Mouse (Mus musculus): ENCODE measurements around the gene Maged1. TPM values are rescaled to one million over a fixed set of nuclear protein-coding genes. Genes with fewer than 3 reads are reported as not detected.
A peak's percentile ranks its signal among the peaks of the same experiment; 100 is the strongest.
"Not testable (repeated sequence)": the region's sequence is repeated elsewhere in the genome, so short reads cannot be mapped to it uniquely, and the experiment has no call there.

Maged1 gene
- polyA plus RNA-seq, 1 experiment from 2014 or later = 1,148 TPM

DNA sequence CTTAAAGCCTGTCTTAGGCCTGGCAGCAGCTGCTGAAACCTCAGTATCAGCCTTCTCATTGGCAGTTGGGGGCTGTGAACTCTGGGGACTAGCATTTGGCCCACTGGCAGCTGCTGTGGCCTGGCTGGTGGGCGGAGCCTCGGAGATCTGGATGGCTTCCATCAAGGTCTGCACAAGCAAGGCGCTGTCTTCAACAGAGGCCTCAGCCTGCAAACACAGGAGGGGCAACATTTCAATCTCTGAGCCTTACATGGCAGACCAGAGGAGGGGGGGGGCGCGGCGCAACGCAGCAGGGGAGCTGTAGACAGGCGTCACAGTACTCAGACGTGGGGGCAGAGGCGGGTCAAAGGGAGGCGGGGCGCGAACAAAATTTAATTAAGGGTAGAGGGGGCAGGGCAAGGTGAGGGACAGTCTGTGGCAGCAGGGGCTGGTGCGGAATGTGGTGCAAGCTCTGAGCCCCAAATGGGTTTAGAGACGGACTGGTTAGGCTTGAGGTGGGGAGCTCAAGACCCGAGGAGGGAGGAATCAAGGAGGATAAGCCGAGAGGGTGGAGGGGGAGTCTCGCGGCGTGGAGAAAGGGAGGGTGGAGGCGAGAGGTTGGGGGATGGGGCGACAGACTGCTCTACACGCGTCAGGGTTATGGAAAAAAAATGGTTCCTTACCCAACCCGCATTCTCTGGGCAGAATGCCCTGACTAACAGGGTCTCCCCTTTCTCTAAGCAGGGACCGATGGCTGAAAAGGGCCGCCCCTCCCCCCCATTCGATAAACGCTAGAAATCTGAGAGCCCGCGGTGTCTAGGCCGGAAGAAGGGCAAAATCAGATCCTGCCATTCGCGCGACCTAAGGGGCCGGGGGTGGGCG lies 1.4 kb downstream of the Maged1 start:
- no peaks in the 10 kb centered on the region for H3K9me3 ChIP-seq (ENCODE audit: control insufficient read depth, low read length)
- H3K27me3 ChIP-seq (ENCODE audit: control insufficient read depth, insufficient read depth, low read length) = no peaks in the 10 kb centered on the region
- 13% methylated on average over 34 of the region's 37 CpGs for WGBS
- peaks cover 18% of the 10 kb centered on the region for H3K4me1 ChIP-seq (ENCODE audit: control insufficient read depth, insufficient read depth, low read length)
- peak overlapping the region; percentile 55 for H3K4me3 ChIP-seq (ENCODE audit: low read depth, low read length)
- H3K4me2 ChIP-seq (ENCODE audit: low read depth, low read length) = peak overlapping the region; percentile 55
- peaks cover 23% of the 10 kb centered on the region for H3K36me3 ChIP-seq (ENCODE audit: control insufficient read depth, insufficient read depth, low read length)
- peak; percentile 28 for ATAC-seq (ENCODE audit: low read depth)
- peak overlapping the region; percentile 87 for H3K27ac ChIP-seq (ENCODE audit: low read depth, low read length)
- H3K9ac ChIP-seq (replicated peaks; ENCODE audit: low read depth, low read length) = peak overlapping the region; percentile 79

DNA sequence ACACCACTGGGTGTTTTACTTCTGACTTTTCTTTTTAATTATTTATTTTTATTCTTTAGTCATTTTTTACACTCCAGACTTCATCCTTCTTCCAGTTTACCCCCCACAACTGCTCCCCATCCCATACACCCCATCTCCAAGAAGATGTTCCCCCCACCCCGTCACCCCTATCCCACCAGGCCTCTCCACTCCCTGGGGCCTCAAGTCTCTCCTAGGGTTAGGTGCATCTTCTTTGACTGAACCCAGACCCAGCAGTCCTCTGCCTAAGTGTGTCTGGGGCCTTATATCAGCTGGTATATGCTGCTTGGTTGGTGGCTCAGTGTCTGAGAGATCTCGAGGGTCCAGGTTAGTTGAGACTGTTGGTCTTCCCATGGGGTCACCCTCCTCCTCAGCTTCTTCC lies 7.6 kb downstream of the Maged1 start:
- Histone ChIP-seq H3K27ac (ENCODE audit: low read depth, low read length) (no peak overlapping the region), H3K9me3 (ENCODE audit: control insufficient read depth, low read length) (no peaks in the 10 kb centered on the region), H3K4me1 (ENCODE audit: control insufficient read depth, insufficient read depth, low read length) (peaks cover 5% of the 10 kb centered on the region; the same call in 1 of the 2 replicates), H3K9ac (replicated peaks; ENCODE audit: low read depth, low read length) (no peak overlapping the region), H3K4me2 (ENCODE audit: low read depth, low read length) (no peak overlapping the region), H3K27me3 (ENCODE audit: control insufficient read depth, insufficient read depth, low read length) (no peaks in the 10 kb centered on the region), H3K4me3 (ENCODE audit: low read depth, low read length) (no peak overlapping the region), H3K36me3 (ENCODE audit: control insufficient read depth, insufficient read depth, low read length) (peaks cover 23% of the 10 kb centered on the region)
- ATAC-seq (ENCODE audit: low read depth) = no peak
- WGBS = 77% methylated on average over 2 of the region's 2 CpGs

DNA sequence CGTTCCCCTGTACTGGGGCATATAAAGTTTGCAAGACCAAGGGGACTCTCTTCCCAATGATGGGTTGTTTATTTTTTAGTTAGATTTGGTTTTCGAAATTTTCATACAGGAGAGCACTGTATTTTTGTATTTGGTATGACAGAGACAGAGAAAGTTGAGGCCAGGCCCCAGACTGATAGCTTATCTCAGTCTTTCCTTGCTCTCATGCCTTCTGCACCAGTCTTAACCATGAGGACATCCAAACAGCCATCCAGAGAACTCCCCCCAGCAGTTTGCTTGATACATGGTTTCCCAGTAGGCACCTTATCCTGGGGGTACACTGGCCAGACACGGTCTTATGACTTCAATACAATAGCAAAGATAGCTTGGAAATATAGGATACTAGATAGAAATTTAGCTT lies 11.6 kb downstream of the Maged1 start:
- Histone ChIP-seq H3K9ac (replicated peaks; ENCODE audit: low read depth, low read length) (no peak overlapping the region), H3K9me3 (ENCODE audit: control insufficient read depth, low read length) (no peaks in the 10 kb centered on the region), H3K27ac (ENCODE audit: low read depth, low read length) (no peak overlapping the region), H3K4me1 (ENCODE audit: control insufficient read depth, insufficient read depth, low read length) (no peaks in the 10 kb centered on the region), H3K27me3 (ENCODE audit: control insufficient read depth, insufficient read depth, low read length) (no peaks in the 10 kb centered on the region), H3K4me3 (ENCODE audit: low read depth, low read length) (no peak overlapping the region), H3K4me2 (ENCODE audit: low read depth, low read length) (no peak overlapping the region), H3K36me3 (ENCODE audit: control insufficient read depth, insufficient read depth, low read length) (no peaks in the 10 kb centered on the region)
- WGBS = 88% methylated on average over 3 of the region's 3 CpGs
- no peak for ATAC-seq (ENCODE audit: low read depth)

DNA sequence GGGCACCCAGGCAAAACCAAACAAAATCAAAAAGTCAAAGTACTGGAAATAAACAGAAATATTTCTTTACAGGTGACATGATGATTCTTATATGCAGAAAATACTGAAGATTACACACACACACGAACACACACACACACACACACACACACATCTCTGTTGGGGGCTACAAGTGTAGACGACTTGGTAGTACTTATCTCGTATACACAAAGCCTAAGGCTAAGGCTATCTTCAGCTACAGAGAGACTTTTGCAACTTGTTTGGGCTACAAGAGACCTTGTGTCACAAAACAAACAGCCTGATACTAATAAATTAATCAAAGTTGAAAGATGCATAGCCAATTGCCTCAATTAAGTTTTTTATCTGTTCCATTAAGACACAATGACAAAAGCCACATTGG lies 19.8 kb downstream of the Maged1 start:
- no peak overlapping the region for H3K4me2 ChIP-seq (ENCODE audit: low read depth, low read length)
- H3K9ac ChIP-seq (replicated peaks; ENCODE audit: low read depth, low read length) = no peak overlapping the region
- no peak overlapping the region for H3K27ac ChIP-seq (ENCODE audit: low read depth, low read length)
- no peak for ATAC-seq (ENCODE audit: low read depth)
- 85% methylated on average over 3 of the region's 3 CpGs for WGBS
- H3K4me3 ChIP-seq (ENCODE audit: low read depth, low read length) = no peak overlapping the region
- no peaks in the 10 kb centered on the region for H3K9me3 ChIP-seq (ENCODE audit: control insufficient read depth, low read length)
- no peaks in the 10 kb centered on the region for H3K36me3 ChIP-seq (ENCODE audit: control insufficient read depth, insufficient read depth, low read length)
- no peaks in the 10 kb centered on the region for H3K4me1 ChIP-seq (ENCODE audit: control insufficient read depth, insufficient read depth, low read length)
- no peaks in the 10 kb centered on the region for H3K27me3 ChIP-seq (ENCODE audit: control insufficient read depth, insufficient read depth, low read length)

DNA sequence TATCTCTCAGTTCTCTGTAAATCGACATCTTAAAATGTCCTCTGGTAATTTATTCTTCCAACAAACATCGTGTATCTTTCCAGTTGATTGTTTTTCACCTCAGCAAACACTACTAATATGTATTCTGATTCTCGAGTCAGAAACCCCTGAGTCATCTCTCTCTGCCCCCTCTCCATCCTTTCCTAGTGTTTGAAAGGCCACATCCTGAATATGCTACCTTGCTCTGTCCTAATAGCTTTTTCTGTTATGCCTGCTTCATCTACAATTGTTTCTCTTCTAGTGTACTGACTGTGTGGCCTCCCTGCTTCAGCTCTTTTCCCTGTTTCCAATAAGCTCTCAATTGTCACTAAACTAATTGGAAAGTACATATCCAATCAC lies 33.5 kb downstream of the Maged1 start:
- no peaks in the 10 kb centered on the region for H3K36me3 ChIP-seq (ENCODE audit: control insufficient read depth, insufficient read depth, low read length)
- 46% methylated on average over 3 of the region's 3 CpGs for WGBS
- H3K4me2 ChIP-seq (ENCODE audit: low read depth, low read length) = no peak overlapping the region
- peak overlapping the region; percentile 24 for H3K27ac ChIP-seq (ENCODE audit: low read depth, low read length)
- 0 out of 2 replicates have a peak, but pooled peaks cover 2% of the 10 kb centered on the region for H3K4me1 ChIP-seq (ENCODE audit: control insufficient read depth, insufficient read depth, low read length)
- H3K4me3 ChIP-seq (ENCODE audit: low read depth, low read length) = no peak overlapping the region
- H3K9ac ChIP-seq (replicated peaks; ENCODE audit: low read depth, low read length) = no peak overlapping the region
- no peaks in the 10 kb centered on the region for H3K9me3 ChIP-seq (ENCODE audit: control insufficient read depth, low read length)
- peak; percentile 44; the same call in 1 of the 2 replicates for ATAC-seq (ENCODE audit: low read depth)
- H3K27me3 ChIP-seq (ENCODE audit: control insufficient read depth, insufficient read depth, low read length) = no peaks in the 10 kb centered on the region

DNA sequence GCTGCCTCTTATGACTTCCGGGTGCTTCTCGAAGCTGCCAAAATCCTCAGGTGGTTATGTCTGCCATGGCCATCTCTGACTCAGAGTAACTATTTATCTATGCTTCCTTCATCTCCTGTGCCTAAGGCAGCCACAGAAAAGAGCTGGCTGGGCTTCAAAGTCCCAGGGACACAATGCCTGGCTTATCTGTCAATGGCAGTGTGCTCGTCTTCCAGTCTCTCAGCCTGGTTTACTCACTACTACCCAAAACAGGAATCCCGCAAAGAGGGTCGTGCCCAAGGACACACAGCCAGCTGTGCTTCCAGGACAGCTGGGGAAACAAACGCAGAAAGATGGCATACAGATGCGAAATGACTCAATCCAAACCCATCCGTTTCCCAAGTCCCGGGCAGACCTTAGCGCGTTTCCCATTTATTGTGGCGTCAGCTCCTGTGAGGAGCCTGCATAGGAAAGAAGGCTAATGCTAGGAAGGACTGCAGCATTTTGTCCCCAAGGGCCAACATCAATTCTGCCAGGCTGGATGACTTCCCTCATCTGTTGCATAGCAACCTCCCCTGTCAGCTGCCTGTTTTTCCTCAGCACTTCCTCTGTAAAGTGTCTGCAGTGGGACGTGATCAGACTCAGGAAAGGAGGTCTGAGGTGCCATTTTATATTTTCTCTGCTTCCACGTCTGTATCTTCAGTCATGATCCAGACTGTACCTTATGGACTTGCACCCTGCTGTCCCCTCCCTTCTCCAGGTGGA lies 34.1 kb downstream of the Maged1 start:
- not testable (repeated sequence) for H3K4me2 ChIP-seq (ENCODE audit: low read depth, low read length); H3K36me3 ChIP-seq (ENCODE audit: control insufficient read depth, insufficient read depth, low read length); H3K9me3 ChIP-seq (ENCODE audit: control insufficient read depth, low read length); H3K27me3 ChIP-seq (ENCODE audit: control insufficient read depth, insufficient read depth, low read length); H3K4me1 ChIP-seq (ENCODE audit: control insufficient read depth, insufficient read depth, low read length); H3K4me3 ChIP-seq (ENCODE audit: low read depth, low read length); H3K9ac ChIP-seq (replicated peaks; ENCODE audit: low read depth, low read length)
- H3K27ac ChIP-seq (ENCODE audit: low read depth, low read length) = peak overlapping the region; percentile 65
- WGBS = 26% methylated on average over 6 of the region's 14 CpGs
- ATAC-seq (ENCODE audit: low read depth) = peak; percentile 94

DNA sequence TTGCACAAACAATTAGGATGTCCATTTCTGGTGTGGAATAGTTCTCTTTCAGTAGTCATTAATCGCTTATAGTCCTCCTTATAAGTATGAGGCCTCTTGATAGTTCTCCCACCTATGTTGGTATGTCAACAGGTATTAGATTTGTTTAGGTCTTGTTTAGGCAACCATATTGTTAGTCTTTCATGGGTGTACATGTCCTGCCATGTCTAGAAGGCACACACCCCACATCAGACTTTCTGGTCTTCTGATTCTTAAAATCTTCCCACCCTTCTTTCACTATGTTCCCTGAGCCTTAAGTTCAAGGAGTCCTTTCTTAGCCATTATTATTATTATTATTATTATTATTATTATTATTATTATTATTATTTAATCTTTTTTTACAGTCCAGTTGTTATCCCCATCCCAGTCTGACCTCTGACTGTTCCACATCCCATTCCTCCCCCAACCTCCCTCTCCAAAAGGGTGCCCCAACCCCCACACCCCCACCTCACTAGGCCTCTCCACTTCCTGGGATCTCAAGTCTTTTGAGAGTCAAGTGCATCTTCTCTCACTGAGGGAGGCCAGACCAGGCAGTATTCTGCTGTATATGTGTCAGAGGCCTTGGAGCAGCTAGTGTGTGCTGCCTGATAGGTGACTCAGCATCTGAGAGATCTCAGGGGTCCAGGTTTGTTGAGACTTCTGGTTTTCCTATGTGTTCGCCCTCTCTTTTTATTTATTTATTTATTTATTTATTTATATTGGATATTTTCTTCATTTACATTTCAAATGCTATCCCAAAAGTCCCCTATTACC lies 55.7 kb downstream of the Maged1 start:
- 92% methylated on average over 2 of the region's 2 CpGs for WGBS
- no peak overlapping the region for H3K4me2 ChIP-seq (ENCODE audit: low read depth, low read length)
- H3K9ac ChIP-seq (replicated peaks; ENCODE audit: low read depth, low read length) = no peak overlapping the region
- H3K36me3 ChIP-seq (ENCODE audit: control insufficient read depth, insufficient read depth, low read length) = no peaks in the 10 kb centered on the region
- no peaks in the 10 kb centered on the region for H3K4me1 ChIP-seq (ENCODE audit: control insufficient read depth, insufficient read depth, low read length)
- no peaks in the 10 kb centered on the region for H3K9me3 ChIP-seq (ENCODE audit: control insufficient read depth, low read length)
- no peak overlapping the region for H3K4me3 ChIP-seq (ENCODE audit: low read depth, low read length)
- no peaks in the 10 kb centered on the region for H3K27me3 ChIP-seq (ENCODE audit: control insufficient read depth, insufficient read depth, low read length)
- H3K27ac ChIP-seq (ENCODE audit: low read depth, low read length) = no peak overlapping the region
- ATAC-seq (ENCODE audit: low read depth) = no peak
